Mouse (Mus musculus): Measurements from ENCODE around the gene Hadhb. TPM values are rescaled to one million over a fixed set of nuclear protein-coding genes. Genes with fewer than 3 reads are reported as not detected.

Gene Hadhb
- polyA plus RNA-seq, 1 experiment from 2014 or later, result 307 TPM

MicroRNAs encoded within 50 kb of the gene (microRNA counts, 519-probe panel; counts per million panel counts)
- microRNA mmu-miR-1960, result 4,130 counts per million, percentile 37 among the panel's probes with 10 or more counts

Small RNA genes within 50 kb of the gene (microRNA-seq; reads per million reads assigned to microRNA genes)
- 2.8 reads per million, percentile 6 among the genes with 10 or more reads in this experiment for gene Mir1960

Other genes with a start within 250 kb of the Hadhb start
- 0.43 TPM in 1 of 2 replicates, not detected in the other for gene Il6, start 142.1 kb upstream of the Hadhb start, polyA plus RNA-seq (2016; fragmentation: Nextera tagmentation; extraction: Ambion mirVana)
- 120 and 123 TPM in 2 replicates for gene Tyms, start 81.6 kb upstream of the Hadhb start, polyA plus RNA-seq (2016; fragmentation: Nextera tagmentation; extraction: Ambion mirVana)
- gene Garem2, start 50.1 kb upstream of the Hadhb start, polyA plus RNA-seq (2016; fragmentation: Nextera tagmentation; extraction: Ambion mirVana), result 0.40 and 0.51 TPM in 2 replicates
- gene 3110082J24Rik, start 49.2 kb upstream of the Hadhb start, polyA plus RNA-seq (2016; fragmentation: Nextera tagmentation; extraction: Ambion mirVana), result not detected in 2 replicates
- gene Hadha, start 86 bp upstream of the Hadhb start, polyA plus RNA-seq (2016; fragmentation: Nextera tagmentation; extraction: Ambion mirVana), result 237 and 239 TPM in 2 replicates
- 0.37 TPM in 1 of 2 replicates, not detected in the other for gene Adgrf3, start 50.5 kb downstream of the Hadhb start, polyA plus RNA-seq (2016; fragmentation: Nextera tagmentation; extraction: Ambion mirVana)
- gene Selenoi, start 77.3 kb downstream of the Hadhb start, polyA plus RNA-seq (2016; fragmentation: Nextera tagmentation; extraction: Ambion mirVana), result 20.8 and 21.4 TPM in 2 replicates
- gene Drc1, start 126.1 kb downstream of the Hadhb start, polyA plus RNA-seq (2016; fragmentation: Nextera tagmentation; extraction: Ambion mirVana), result 0.18 and 0.19 TPM in 2 replicates